Mouse (Mus musculus): ENCODE measurements at regions not wholly inside any gene's neighbourhood (a gene's known extent, or its start where the extent isn't known, plus 50 kb on each side); places are given as distances from the start of the nearest gene placed in this dataset.

DNA sequence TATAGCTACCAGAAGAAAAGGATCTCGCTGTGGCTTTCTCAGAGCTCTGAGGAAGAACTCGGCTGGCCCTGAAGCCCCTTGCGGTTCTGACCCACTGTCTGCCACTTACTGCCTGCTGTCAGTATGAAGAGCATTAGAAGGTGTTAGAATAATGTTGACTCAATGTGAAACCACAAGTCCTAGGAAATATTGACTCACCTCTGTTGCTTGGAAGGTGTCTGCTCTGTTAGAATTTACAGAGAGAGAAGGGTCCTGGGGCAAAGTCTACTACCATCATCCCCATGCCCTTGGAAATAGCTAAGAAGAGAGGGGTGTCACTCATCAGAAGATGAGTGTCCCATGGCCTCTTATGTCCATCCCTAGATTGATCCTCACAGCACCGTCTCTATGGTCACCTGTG, 197.9 kb downstream of the Hlx start:
- no peak for DNase-seq (ENCODE audit: low read depth, low spot score)
- Histone ChIP-seq H3K27me3 (ENCODE audit: control insufficient read depth, insufficient read depth, low read length, poor library complexity, severe bottlenecking) (no peaks in the 10 kb centered on the region), H3K36me3 (ENCODE audit: control insufficient read depth, insufficient read depth, low read length, poor library complexity, severe bottlenecking) (no peaks in the 10 kb centered on the region)

DNA sequence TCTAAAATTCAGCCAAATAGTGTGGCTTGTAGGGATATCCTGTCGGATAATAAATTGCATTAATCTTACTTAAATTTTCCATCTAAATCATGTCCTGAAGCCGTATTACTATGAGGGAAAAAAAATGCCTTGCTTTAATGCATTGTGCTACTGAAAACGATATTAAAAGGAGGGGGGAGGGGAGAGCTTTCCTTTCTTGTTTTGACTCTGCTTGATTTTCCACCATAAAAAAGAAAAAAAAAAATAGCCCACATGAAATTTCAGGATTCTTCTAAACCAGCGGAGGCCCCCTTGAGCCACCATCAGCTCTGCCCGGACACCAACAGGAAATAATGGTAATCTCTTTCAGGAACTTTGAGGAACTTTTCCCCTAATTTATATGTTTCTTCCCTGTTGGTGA, 198.5 kb downstream of the Hlx start:
- Histone ChIP-seq H3K36me3 (ENCODE audit: control insufficient read depth, insufficient read depth, low read length, poor library complexity, severe bottlenecking) (no peaks in the 10 kb centered on the region), H3K27me3 (ENCODE audit: control insufficient read depth, insufficient read depth, low read length, poor library complexity, severe bottlenecking) (no peaks in the 10 kb centered on the region)
- DNase-seq (ENCODE audit: low read depth, low spot score): no peak

GRCm38 (mm10) chr1:184532488-184533055, 199.8 kb downstream of the Hlx start:
- no peak for DNase-seq (ENCODE audit: low read depth, low spot score)
- no peaks in the 10 kb centered on the region for H3K27me3 ChIP-seq (ENCODE audit: control insufficient read depth, insufficient read depth, low read length, poor library complexity, severe bottlenecking)
- H3K36me3 ChIP-seq (ENCODE audit: control insufficient read depth, insufficient read depth, low read length, poor library complexity, severe bottlenecking): no peaks in the 10 kb centered on the region

DNA sequence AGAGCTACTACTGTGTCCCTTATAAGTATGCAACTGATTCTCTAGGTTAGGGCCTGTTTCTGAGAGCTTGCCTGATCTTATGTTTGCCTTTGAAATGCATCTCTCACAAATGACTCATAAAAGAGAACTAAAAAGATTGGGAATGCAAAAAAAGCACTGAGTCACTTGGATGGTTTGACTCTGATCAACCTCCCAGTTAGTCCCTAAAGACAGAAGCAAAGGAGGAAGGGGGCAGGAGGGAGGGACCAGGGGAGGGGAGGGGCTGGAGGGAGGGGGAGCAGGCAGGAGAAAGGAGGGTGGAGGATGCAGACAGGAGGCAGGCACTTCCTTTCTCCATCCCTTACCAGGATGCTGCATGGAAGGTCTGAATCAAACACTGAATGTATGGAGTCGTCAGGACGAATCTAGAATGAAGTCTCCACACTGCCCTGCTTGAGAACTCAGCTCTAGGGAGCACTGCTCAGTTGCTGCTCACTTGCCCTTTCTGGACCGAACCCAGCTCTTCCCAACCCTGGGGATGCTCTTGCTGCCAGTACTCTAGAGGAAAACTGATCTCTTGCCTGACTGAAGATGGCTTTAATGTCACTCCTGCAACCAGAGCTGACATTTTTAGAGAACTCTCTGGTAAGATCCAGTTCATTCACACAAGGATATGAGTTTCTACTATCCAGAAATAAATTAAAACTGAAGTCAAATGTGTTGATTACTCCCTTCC, 201.7 kb downstream of the Hlx start:
- no peaks in the 10 kb centered on the region for H3K27me3 ChIP-seq (ENCODE audit: control insufficient read depth, insufficient read depth, low read length, poor library complexity, severe bottlenecking)
- no peak for DNase-seq (ENCODE audit: low read depth, low spot score)
- H3K36me3 ChIP-seq (ENCODE audit: control insufficient read depth, insufficient read depth, low read length, poor library complexity, severe bottlenecking): no peaks in the 10 kb centered on the region

GRCm38 (mm10) chr1:184525740-184526139, 206.7 kb downstream of the Hlx start:
- no peaks in the 10 kb centered on the region for H3K27me3 ChIP-seq (ENCODE audit: control insufficient read depth, insufficient read depth, low read length, poor library complexity, severe bottlenecking)
- no peaks in the 10 kb centered on the region for H3K36me3 ChIP-seq (ENCODE audit: control insufficient read depth, insufficient read depth, low read length, poor library complexity, severe bottlenecking)
- DNase-seq (ENCODE audit: low read depth, low spot score): no peak

DNA sequence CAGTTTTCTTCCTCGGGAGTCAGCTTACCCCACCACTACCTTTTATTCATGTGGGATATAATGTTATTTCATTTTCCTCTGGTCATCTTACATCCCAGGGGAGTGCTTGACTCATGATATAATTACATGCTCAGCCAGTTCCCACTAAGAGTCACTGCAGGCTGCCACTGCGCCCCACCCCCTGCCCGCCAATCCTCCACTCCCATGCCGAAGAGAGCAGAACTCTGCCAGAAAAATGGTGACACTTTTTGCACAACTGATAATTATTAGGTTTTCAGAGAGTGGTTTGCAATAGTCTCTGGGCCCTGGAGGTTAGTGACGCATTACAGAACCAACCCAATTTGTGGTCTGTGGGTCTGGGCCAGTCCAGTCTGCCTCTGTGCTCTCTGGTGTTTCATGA, 212.9 kb downstream of the Hlx start:
- no peak for DNase-seq (ENCODE audit: low read depth, low spot score)

GRCm38 (mm10) chr1:184504663-184505062, 227.8 kb downstream of the Hlx start:
- no peak for DNase-seq (ENCODE audit: low read depth, low spot score)

More for the DNA sequence above, 212.9 kb downstream of the Hlx start:
- Histone ChIP-seq H3K27me3 (ENCODE audit: control insufficient read depth, insufficient read depth, low read length, poor library complexity, severe bottlenecking) (no peaks in the 10 kb centered on the region), H3K36me3 (ENCODE audit: control insufficient read depth, insufficient read depth, low read length, poor library complexity, severe bottlenecking) (no peaks in the 10 kb centered on the region)

GRCm38 (mm10) chr1:184503827-184504355, 228.5 kb downstream of the Hlx start:
- DNase-seq (ENCODE audit: low read depth, low spot score): no peak
- Histone ChIP-seq H3K36me3 (ENCODE audit: control insufficient read depth, insufficient read depth, low read length, poor library complexity, severe bottlenecking) (no peaks in the 10 kb centered on the region), H3K27me3 (ENCODE audit: control insufficient read depth, insufficient read depth, low read length, poor library complexity, severe bottlenecking) (no peaks in the 10 kb centered on the region)

More at GRCm38 (mm10) chr1:184504663-184505062, 227.8 kb downstream of the Hlx start:
- Histone ChIP-seq H3K36me3 (ENCODE audit: control insufficient read depth, insufficient read depth, low read length, poor library complexity, severe bottlenecking) (no peaks in the 10 kb centered on the region), H3K27me3 (ENCODE audit: control insufficient read depth, insufficient read depth, low read length, poor library complexity, severe bottlenecking) (no peaks in the 10 kb centered on the region)

- no peaks in the 10 kb centered on the region for H3K27me3 ChIP-seq (ENCODE audit: control insufficient read depth, insufficient read depth, low read length, poor library complexity, severe bottlenecking)
- DNase-seq (ENCODE audit: low read depth, low spot score): no peak
- no peaks in the 10 kb centered on the region for H3K36me3 ChIP-seq (ENCODE audit: control insufficient read depth, insufficient read depth, low read length, poor library complexity, severe bottlenecking)
Observed at GRCm38 (mm10) chr1:184500702-184501101, 231.7 kb downstream of the Hlx start.

DNA sequence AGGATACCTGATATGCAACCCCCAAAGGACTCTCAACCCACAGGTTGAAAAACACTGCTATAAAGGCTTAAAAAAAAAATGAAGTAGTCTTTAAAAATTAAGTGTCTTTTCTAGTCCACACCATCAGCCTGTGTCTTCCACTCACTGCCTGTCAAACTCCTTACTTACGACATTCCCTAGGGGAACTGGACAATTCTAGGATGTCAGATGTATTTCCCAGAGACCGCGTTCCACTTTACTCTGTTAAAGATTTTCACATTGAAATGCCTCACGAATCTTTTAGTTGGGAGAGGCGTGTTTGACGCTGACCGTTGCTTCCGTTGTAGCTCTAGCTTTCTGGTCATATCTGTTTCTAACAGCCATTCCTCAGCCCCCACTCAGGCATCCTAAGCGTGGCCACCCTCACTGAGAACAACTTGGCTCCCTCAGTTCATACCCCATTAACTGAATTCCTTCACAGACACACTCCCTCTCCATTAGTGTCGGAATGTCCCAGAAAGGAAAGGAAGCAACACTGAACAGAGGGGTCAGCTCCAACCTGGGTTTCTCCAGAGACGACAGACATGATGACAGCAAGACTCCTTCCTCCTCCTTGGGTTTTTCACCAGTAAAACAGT, 233.4 kb downstream of the Hlx start:
- no peaks in the 10 kb centered on the region for H3K36me3 ChIP-seq (ENCODE audit: control insufficient read depth, insufficient read depth, low read length, poor library complexity, severe bottlenecking)
- H3K27me3 ChIP-seq (ENCODE audit: control insufficient read depth, insufficient read depth, low read length, poor library complexity, severe bottlenecking): no peaks in the 10 kb centered on the region
- DNase-seq (ENCODE audit: low read depth, low spot score): no peak

DNA sequence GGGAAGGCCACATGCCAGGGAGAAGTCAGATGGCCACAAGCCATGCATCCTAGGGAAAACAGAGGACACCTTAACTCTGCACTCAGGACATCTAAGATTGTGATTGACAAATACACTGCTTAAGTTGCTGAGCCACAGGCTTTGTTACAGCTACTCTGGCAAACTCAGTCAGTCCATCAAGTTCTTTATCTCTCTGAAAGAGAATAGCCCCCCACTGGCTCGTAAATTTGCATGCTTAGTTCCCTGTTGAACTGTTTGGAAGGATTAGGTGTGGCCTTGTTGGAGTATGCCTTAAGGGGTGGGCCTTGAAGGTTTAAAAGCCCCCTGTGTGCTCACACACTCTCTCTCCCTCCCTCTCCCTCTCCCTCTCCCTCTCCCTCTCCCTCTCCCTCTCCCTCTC, 235.4 kb downstream of the Hlx start:
- H3K36me3 ChIP-seq (ENCODE audit: control insufficient read depth, insufficient read depth, low read length, poor library complexity, severe bottlenecking): no peaks in the 10 kb centered on the region
- DNase-seq (ENCODE audit: low read depth, low spot score): no peak

DNA sequence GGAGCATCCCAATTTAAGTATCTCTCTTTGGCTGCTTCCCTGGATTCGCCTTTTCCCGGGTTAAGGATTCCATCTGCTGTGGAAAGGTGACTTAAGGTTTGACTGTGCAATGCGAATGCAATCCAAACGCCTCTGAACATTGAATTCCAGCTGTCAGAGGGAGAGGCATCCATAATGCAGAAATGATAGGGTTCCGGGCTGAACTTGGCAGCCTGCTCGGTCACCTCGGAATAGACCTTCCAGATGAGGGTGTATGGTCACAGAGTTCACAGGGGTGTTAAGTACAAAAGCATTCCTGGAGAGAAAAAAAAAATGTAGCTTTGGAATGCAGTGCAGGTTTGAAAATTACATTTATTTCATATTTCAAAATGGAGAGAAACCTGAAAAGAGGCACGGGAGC, 238.6 kb downstream of the Hlx start:
- no peak for DNase-seq (ENCODE audit: low read depth, low spot score)
- H3K27me3 ChIP-seq (ENCODE audit: control insufficient read depth, insufficient read depth, low read length, poor library complexity, severe bottlenecking): no peaks in the 10 kb centered on the region
- H3K36me3 ChIP-seq (ENCODE audit: control insufficient read depth, insufficient read depth, low read length, poor library complexity, severe bottlenecking): no peaks in the 10 kb centered on the region

More for the DNA sequence above, 235.4 kb downstream of the Hlx start:
- no peaks in the 10 kb centered on the region for H3K27me3 ChIP-seq (ENCODE audit: control insufficient read depth, insufficient read depth, low read length, poor library complexity, severe bottlenecking)

DNA sequence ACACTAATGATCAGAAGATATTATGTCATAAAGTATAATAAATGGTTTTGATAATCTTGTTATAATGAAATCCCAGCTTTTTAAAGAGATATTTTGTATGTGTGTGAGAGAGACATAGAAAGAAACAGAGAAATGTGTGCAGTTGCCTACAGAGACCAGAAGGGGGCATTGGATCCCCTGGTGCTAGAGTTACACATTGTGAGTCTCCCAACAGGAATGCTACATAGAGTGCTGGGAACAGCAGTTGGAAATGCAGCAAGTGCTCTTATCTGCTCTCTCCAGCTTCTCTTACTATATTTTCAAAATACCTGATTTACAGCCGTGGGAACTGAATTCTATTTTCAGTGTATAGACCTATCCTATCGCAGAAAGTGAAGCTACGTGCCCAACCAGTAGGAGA, 240.3 kb downstream of the Hlx start:
- H3K27me3 ChIP-seq (ENCODE audit: control insufficient read depth, insufficient read depth, low read length, poor library complexity, severe bottlenecking): no peaks in the 10 kb centered on the region
- H3K36me3 ChIP-seq (ENCODE audit: control insufficient read depth, insufficient read depth, low read length, poor library complexity, severe bottlenecking): no peaks in the 10 kb centered on the region
- DNase-seq (ENCODE audit: low read depth, low spot score): peak; percentile 33

- no peaks in the 10 kb centered on the region for H3K36me3 ChIP-seq (ENCODE audit: control insufficient read depth, insufficient read depth, low read length, poor library complexity, severe bottlenecking)
- DNase-seq (ENCODE audit: low read depth, low spot score): no peak
Observed at GRCm38 (mm10) chr1:184491252-184491651, 241.2 kb downstream of the Hlx start.

DNA sequence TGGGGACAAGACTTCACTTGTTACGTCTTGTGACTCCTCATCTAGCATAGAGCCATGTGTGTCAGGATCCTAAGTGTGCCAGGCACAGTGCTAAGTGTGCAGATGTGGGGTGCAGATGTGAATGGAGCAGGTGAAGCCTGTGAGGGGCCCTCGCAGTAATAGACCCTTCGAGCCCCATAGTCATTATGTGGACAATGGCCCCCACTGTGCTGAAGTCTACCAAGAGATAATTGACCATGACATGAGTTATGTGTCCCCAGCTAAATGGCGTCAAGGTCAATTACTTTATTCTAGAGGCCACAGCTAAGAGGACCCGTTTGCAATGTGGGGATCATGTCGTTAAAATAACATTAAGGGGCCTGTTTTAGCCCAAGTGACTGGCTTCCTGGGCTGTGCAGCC, 245.0 kb downstream of the Hlx start:
- 0 out of 2 replicates have a peak, but pooled peaks cover 1% of the 10 kb centered on the region for H3K27me3 ChIP-seq (ENCODE audit: control insufficient read depth, insufficient read depth, low read length, poor library complexity, severe bottlenecking)
- DNase-seq (ENCODE audit: low read depth, low spot score): no peak
- no peaks in the 10 kb centered on the region for H3K36me3 ChIP-seq (ENCODE audit: control insufficient read depth, insufficient read depth, low read length, poor library complexity, severe bottlenecking)

More at GRCm38 (mm10) chr1:184491252-184491651, 241.2 kb downstream of the Hlx start:
- H3K27me3 ChIP-seq (ENCODE audit: control insufficient read depth, insufficient read depth, low read length, poor library complexity, severe bottlenecking): no peaks in the 10 kb centered on the region

Data from splenic B cell, adult 2 months (primary cell).